Mouse (Mus musculus): Measurements from ENCODE around the gene Tiam1.

DNA sequence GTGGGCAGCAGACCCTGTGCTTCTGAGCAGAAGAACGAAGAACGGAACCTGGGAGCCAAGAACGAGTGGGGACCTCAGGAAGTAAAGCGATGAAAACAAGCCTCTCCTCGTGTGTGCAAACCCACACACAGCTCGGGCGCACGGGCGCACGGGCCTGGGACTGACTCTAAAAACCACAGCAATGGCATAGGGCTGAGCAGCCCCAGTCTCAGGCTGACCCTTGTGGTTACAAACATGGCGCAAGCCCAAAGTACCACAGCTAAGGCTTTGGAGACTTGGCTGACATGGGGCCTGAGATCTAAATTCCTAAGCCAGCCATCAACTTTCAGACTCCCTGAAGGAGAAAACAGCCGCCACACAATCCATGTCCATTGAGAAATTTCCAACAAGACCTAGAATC, 239.4 kb downstream of the Tiam1 start:
- TF ChIP-seq CTCF (IDR thresholded peaks at IDR 0.05; ENCODE audit: low read depth, low read length) (no peak), POLR2A (IDR thresholded peaks at IDR 0.05; ENCODE audit: extremely low read depth, insufficient read depth, low read length) (no peak)
